Mouse (Mus musculus) monocyte, adult 2 months (primary cell): ENCODE measurements around the gene 2610021A01Rik.
"Not testable (repeated sequence)": the region's sequence is repeated elsewhere in the genome, so short reads cannot be mapped to it uniquely, and the experiment has no call there.

ENCODE experiments used
- DNase-seq, 2 experiments: peaks; one replicate each; pipeline ENCODE4 v3.0.0; 2022; ENCODE audit warnings: low spot score in 2 of 2, low read depth in 1 of 2

The 2610021A01Rik gene

DNA sequence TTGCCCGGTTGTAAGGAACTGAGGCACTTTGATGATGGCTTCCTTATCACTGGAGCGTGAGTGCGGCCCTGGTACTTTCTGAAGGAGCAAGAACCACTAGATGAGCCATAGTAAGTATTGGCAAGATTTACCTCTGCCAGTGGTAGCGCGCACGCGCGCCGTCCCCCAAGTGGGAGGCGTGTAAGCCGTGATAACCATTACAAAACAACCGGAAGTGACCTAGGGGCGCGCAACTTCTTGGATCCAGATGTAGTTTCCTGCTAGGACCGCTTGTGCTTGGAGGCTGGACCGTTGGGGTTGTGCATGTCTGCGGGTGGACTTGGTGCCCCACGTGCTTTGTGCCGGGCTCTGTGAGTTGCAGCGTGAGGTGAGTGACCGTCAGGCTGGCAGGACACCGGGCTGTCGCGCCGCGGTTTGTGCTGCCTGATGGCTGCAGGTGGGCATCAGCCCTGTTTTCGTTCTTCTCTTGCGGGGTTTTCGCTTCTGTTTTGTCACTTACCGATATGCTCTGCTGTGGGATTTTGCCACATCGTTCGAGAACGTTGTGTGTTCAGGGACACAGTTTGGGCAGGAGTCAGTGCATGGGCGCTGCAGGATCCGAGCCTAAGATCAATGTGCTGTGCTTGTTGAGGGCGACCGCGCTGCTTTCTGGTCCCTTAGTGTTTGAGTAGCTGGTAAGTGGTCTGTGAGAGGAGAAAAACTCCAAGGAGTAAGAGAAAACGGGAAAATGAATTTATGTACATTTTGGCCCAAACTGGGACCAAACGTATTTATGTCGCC lies at the start of gene 2610021A01Rik:
TSS of gene 2610021A01Rik (plus strand) at position 197 of the 780 bp plus-strand sequence.
- peak; percentile 62 to 85 for DNase-seq

DNA sequence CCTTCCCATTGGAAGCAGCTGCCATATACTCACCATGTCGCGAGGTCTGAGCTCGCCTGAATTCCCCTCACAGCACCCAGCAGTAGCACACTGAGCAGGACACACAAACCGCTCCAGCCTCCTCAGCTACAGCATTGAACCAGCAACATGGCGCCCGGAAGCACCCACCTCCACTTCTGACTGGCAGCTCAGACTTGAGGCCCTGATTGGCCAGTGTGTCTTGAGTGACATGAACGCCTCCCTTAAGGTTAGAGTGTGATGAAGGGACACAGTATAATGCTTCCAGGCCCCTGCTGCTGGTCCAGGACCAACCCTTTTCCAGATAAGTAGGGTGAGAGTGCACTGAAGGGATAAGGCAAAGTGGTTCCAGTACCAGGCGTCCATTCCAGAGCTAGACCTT lies 38.3 kb upstream of the 2610021A01Rik start:
- no peak for DNase-seq

- DNase-seq: not testable (repeated sequence)
Measured at GRCm38 (mm10) chr7:41573562-41573961, 25.5 kb upstream of the 2610021A01Rik start, which contains the start of gene Gm6871. Gene Gm6871, minus strand, starts transcription at chr7:41573662.

DNA sequence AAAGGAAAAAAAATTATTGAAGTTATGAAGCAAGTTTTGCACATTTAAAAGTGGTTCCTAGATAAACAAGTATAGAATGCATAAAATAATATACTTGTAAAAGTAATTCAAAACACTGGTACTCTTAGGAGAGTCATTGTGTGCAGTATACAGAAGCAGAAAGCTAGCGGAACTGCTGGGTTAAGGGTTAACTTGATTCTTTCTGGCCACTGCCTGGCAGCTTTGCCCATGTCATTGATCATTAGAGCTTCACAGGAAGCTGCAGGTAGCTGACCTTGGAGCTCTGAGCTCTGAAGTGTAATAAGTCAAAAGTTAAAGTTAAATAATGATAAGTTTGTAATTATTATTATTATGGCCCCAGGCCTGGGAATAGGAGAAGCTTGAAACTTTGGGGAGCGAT lies 21.1 kb upstream of the 2610021A01Rik start:
- DNase-seq: no peak

DNA sequence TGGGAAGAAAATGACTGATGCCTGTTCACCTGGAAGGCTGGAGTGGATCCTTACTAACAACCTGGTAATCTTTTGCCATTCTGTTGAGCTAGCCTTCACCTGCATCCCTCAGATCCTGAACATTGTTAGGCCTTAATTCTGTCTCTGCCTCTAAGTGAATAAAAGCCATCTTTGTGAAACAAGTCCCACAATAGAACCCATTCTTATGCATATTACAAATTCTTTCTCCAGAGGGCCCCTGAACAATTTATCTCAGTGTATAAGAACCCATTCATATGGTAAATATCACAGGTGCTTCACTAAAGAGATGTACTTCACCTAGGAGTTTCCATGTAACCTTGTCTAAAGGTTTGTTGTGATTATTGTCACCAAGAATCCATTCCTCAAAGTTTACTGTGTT lies 17.0 kb upstream of the 2610021A01Rik start:
- DNase-seq: no peak

DNA sequence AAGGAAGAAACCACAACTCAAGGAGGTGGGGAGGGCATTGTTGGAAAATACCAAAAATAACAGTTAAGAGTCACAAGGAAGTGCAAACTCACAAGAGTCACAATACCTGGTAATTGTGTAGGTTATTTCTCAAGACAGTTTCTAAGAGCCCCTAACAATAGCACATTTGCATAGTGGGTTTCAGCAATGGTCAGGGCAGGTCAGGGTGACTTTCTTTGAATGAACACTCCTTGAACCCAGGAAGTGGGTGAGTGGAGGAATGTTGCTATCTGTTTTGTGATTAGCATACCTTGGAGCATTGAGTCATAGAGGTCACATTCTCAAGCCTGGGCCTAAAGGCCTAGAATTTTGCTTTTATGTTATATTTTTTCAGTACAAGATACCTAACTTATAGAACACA lies 11.2 kb upstream of the 2610021A01Rik start:
- not testable (repeated sequence) for DNase-seq

DNA sequence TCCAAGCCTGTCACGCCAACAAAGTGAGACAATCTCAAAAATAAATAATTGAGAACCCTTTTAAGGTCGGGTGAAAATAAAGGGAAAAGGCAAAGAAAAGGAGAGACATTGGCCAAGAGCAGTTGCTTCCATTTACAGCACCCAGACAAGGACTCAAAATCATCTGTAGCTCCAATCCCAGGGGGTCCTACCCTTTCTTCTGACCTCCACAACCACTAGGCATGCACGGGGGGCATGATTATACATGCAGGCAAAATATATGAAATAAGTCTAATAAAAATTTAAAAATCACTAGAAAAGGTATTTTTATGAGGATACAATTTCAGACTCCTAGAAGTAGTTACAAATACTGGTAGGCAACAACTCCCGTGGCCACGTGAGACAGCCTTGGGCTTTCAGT lies 415 bp upstream of the 2610021A01Rik start:
- DNase-seq: no peak

GRCm38 (mm10) chr7:41599932-41600548 lies 1.0 kb downstream of the 2610021A01Rik start:
- DNase-seq: no peak

- no peak for DNase-seq
Measured at GRCm38 (mm10) chr7:41611654-41612053, 12.6 kb downstream of the 2610021A01Rik start.

DNA sequence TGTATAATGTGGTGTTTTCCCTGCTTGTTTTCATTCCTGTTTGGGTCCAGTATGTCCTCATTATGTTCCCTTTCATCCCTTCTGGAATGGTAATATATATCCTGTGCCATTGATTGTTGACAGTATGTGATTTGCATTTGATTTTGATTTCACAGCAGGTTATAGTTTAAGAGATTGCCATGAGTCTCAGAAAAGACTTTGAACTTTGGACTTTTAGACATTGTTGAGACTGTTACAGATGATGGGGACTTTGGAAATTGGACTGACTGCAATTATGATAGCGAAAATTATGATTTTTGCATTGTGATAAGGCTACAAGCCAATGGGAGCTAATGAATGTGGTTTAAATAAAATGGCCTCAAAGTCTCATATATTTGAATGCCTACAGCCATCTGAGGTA lies 17.2 kb downstream of the 2610021A01Rik start:
- not testable (repeated sequence) for DNase-seq

- peak; percentile 72 to 74 for DNase-seq
Measured at GRCm38 (mm10) chr7:41632409-41633220, 33.6 kb downstream of the 2610021A01Rik start, which contains the start of gene Zfp788. Gene Zfp788, plus strand, starts transcription at chr7:41633203.

DNA sequence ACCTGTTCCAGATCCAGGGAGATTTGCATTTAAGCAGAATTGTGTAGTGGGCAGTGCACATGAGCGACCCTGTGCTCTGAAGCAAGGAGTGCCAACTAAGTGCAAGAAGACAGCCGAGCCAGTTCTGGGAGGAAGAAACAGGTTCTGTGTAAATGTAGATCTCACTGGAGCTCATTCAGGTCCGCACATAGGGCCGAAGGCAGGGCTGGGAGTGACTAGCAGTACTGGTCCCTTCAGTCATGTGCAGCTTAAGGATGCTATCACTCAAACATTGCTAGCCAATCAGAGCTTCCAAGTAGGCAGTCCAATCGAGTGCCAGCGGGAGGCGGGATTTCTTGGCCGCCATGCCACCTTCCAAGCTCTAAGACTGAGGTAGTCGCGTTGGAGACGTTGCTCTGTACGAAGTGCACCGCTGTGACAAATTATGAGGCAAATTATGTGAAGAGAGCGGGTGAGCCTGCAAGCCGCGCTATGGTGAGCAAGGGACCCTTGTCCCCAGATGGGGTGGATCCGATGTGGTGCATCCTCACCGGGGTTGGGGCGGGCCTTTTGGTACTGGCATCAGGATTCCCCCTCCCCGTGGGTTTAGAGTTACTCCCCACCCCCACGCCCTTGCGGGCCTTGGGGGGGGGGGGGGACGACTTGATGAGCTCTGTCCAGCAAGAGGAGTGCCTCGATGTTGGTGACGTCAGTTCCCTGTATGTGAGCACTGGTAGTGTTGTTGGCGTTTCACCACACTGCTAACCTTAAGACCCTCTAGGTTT lies 34.4 kb downstream of the 2610021A01Rik start:
- peak; percentile 59 to 73 for DNase-seq

- not testable (repeated sequence) for DNase-seq
Measured at GRCm38 (mm10) chr7:41674326-41674725, 75.3 kb downstream of the 2610021A01Rik start.
